Mouse (Mus musculus) gastrocnemius, postnatal 4 days (tissue): ENCODE results near the gene Fpgs. TPM values are rescaled to one million over a fixed set of nuclear protein-coding genes. Genes with fewer than 3 reads are reported as not detected.

Source experiments
- DNase-seq, 2 experiments: peaks; one replicate each; pipeline ENCODE4 v3.0.0; 2021 to 2022; ENCODE audit warnings: low spot score in 2 of 2, mixed read lengths in 2 of 2
- total RNA-seq, 2 experiments: library from RNA; stranded (reverse); gene quantifications; 2 replicates each; pipeline ENCODE4 v1.2.3; 2021

Fpgs gene
- total RNA-seq, 2 experiments from 2014 or later = 18.7 to 22.4 TPM

- DNase-seq = no peak
These were observed 2.8 kb downstream of the Fpgs start for GRCm38 (mm10) chr2:32700966-32701743.

GRCm38 (mm10) chr2:32699680-32700079 lies 4.3 kb downstream of the Fpgs start:
- no peak for DNase-seq

GRCm38 (mm10) chr2:32694691-32695090 lies 9.3 kb downstream of the Fpgs start:
- DNase-seq = no peak

- DNase-seq = peak; percentile 93 to 96
These were observed 10.0 kb downstream of the Fpgs start for GRCm38 (mm10) chr2:32693823-32694411.

DNA sequence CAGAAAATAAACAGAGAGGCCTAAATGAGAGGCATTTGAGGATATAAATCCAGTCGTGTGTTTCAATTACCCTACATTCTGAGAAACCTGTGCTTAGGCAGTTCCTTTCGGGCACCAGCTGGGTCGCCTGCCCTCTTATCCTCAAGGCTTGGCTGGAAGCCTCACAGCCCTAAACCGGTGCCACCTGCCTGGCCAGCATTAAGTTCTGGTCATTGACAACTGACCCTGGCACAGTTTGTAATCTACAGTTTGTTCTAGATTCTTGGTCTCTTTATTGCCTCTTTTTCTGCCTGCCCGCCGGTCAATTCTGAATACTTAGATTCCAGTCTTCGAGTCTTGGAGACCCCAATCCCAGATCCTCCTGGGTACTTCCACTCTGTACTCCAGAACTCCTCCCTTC lies 10.7 kb downstream of the Fpgs start:
- no peak for DNase-seq

GRCm38 (mm10) chr2:32692496-32692895 lies 11.4 kb downstream of the Fpgs start:
- DNase-seq = no peak

DNA sequence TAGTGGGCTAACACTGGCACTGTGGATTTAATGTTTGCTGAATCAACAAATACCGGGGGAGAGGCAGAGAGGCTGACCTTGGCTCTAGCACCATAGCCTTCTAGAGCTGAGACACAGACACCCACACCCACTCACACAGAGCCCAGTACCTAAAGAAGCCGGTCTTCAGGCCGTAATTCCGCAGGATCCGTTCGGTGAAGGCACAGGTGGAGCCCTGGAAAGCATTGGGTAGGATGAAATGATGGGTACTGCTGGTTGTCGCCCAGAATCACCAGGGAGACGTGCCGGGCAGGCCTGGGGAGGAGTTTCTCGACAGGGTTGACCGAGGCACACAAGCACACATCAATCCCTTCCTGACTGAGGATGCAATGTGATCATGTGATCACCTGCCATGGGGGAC lies 12.9 kb downstream of the Fpgs start:
- DNase-seq = no peak

DNA sequence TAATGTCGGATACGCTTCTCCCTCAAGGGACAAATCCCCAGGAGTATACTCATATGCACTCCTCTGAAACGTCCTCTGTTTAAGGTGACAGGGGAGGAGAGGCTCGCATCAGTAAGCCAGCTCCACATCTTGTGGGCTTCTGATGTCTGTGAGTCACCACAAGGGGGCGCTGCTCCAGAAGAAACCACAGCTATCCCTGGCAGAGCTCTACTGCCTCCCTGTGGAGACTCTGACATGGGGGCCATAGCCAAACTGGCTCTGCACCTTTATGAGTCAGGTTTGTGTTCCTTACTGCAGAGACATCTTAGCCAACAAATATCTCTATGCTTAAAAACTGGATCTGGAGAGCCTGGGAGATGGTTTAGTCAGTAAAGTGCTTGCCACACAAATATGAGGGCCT lies 14.5 kb downstream of the Fpgs start:
- DNase-seq = peak; percentile 84 to 90

GRCm38 (mm10) chr2:32687562-32687961 lies 16.4 kb downstream of the Fpgs start:
- DNase-seq = no peak

DNA sequence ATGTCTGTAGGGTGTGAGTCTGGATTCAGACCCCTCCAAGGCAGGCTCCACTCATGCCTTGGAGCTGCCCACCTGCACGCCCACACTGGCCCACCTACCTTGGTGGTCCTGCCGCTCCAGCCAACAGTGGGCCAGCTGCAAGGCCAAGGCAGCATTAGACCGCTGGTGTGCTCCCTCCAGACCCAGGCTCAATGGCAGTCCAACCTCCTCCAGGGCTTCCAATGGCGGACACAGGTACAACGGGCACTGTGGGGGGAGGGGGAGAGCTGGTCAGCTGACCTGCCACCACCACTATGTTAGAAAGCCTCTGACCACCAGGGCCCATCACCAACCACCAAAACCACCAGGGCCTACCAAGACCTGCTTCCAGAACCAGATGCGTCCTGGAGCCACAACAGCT lies 17.3 kb downstream of the Fpgs start:
- DNase-seq = no peak

GRCm38 (mm10) chr2:32685807-32686206 lies 18.1 kb downstream of the Fpgs start:
- DNase-seq = no peak

GRCm38 (mm10) chr2:32684681-32685428 lies 19.1 kb downstream of the Fpgs start:
- no peak for DNase-seq

- DNase-seq = no peak
These were observed 20.2 kb downstream of the Fpgs start for GRCm38 (mm10) chr2:32683701-32684100.

DNA sequence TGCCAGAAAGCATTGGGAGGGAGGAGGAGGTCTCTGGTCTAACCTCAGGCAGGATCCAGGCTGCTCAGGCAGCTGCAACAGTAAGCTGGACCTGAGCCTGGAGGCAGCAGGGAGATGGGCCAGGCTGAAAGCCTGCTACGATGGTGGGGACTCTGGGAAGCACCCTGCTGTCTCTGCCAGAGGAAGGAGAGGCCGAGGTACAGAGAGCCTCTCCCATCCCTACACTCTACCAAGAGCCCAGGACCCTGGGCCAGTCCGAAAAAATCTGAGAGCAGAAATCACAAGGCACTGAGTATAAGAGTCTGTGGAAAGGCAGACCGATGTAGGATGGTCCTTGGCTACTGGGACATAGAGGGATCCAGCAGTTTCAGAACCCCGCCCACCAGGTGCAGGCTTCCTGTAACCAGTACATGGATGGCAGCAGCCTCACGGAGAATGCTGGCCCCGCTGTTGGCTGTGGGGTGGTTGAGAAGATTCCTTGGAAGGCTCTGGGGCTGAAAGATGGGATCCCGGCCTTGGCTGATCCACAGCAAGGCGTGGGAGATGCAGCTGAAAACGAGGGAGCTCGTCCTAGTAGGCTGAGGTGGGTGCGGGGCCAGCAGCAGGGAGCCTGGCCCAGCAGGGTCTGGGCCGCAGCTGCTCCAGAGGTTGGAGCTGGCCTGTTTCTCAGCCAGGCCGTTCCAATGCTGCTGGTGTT lies 21.1 kb downstream of the Fpgs start:
- DNase-seq = peak in 1 of 2 experiments; percentile 62

GRCm38 (mm10) chr2:32681754-32682153 lies 22.2 kb downstream of the Fpgs start:
- DNase-seq = no peak

- DNase-seq = no peak
These were observed 22.8 kb downstream of the Fpgs start for GRCm38 (mm10) chr2:32680961-32681650.

DNA sequence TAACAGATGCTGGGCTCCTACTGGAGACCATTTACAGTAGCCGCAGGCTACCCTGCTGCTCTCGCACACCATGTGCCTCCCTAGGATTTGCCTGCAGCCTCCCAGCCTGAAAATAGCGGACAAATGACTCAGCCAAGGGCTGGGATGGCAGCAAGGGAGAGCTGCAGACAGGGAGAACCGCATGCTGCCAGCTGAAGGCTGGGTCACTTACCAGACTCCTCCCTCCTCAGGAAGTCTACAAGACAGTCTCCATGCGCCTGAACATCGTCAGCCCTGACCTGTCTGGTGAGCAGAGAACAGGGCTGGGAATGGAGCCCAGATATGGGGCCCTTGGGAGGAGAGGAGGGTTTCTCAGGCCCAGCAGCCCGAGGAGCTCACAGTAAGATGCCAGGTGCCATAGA lies 23.9 kb downstream of the Fpgs start:
- no peak for DNase-seq

- DNase-seq = no peak
These were observed 26.3 kb downstream of the Fpgs start for GRCm38 (mm10) chr2:32677683-32678082.

GRCm38 (mm10) chr2:32676821-32677220 lies 27.1 kb downstream of the Fpgs start:
- DNase-seq = no peak

GRCm38 (mm10) chr2:32673176-32673917 lies 30.6 kb downstream of the Fpgs start:
- DNase-seq = no peak
